Mouse (Mus musculus) bone marrow macrophage, adult 2 months (primary cell): Measurements from ENCODE around the gene Ssr2. TPM values are rescaled to one million over a fixed set of nuclear protein-coding genes. Genes with fewer than 3 reads are reported as not detected.

Experiments
- H3K27ac ChIP-seq: 2 replicates; pipeline ENCODE4 v1.5.1; 2012; ENCODE audit warnings: low read depth, low read length; ENCODE audit not compliant: insufficient read depth
- H3K4me1 ChIP-seq: 2 replicates; pipeline ENCODE4 v1.6.1; 2012; ENCODE audit warnings: low read length; ENCODE audit not compliant: control insufficient read depth, insufficient read depth
- H3K4me3 ChIP-seq: 2 replicates; pipeline ENCODE4 v1.5.1; 2012; ENCODE audit warnings: mild to moderate bottlenecking, low read length, moderate library complexity; ENCODE audit not compliant: insufficient read depth
- CTCF ChIP-seq: IDR thresholded peaks from 2 replicates; pipeline ENCODE4 v1.5.1; 2012; ENCODE audit warnings: low read depth, mild to moderate bottlenecking, low read length, moderate library complexity
- POLR2A ChIP-seq: IDR thresholded peaks from 2 replicates; pipeline ENCODE4 v1.6.1; 2012; ENCODE audit warnings: mild to moderate bottlenecking, low read depth, low read length, borderline replicate concordance
- polyA plus RNA-seq: library from polyadenylated mRNA; stranded (reverse); fragments of >200 nt; gene quantifications from 2 replicates; pipeline ENCODE4 v1.2.4, GENCODE M21; 2012; ENCODE audit not compliant: missing spikeins, insufficient read depth, insufficient read length

Gene Ssr2
- polyA plus RNA-seq, 1 experiment: 83.2 TPM

DNA sequence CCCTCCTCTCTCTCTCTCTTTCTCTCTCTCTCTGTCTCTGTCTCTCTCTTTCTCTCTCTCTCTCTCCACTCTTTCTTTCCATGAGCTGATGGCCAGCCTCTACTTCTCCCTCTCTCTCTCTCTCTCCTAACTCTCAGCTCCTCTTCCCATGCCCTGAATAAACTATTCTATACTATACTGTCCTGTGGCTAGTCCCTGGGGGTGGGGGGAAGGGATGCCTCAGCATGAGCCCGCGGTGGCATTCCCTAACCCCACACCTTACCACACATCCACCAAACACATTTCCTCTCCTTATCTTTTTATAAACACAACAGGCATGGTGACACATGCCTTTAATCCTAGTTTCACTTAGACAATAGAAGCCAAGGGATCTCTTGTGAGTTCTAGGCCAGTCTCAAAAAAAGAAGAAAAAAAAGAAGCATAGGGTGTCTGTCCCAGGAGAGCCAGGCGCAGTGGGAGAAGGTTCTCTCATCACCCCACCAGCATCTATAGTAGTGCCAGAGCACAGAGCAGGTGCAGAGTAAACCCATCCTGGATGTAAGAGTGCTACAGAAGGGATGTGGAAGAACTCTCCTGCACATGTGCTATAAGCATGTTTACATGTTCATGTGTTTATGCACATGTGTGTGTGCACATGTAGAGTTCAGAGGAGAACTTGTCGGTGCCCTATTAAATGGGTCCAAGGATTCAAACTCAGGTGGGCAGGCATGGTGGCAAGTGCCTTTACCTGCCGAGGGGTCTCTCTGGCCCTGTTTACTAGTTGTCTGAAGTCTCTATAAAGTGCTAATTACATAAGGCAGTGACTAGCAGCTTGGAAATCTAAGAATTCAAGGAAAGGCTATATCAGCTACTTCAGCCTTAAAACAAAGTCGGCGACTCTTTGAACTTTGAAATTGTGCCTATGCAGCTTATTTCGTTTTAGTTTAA is 3.1 kb downstream of the Ssr2 start:
- TF ChIP-seq CTCF: no peak
- TF ChIP-seq POLR2A: no peak
- H3K27ac ChIP-seq: no peak overlapping the region
- peak overlapping the region; percentile 80 for H3K4me3 ChIP-seq
- H3K4me1 ChIP-seq: 0 out of 2 replicates have a peak, but pooled peaks cover 8% of the 10 kb centered on the region

DNA sequence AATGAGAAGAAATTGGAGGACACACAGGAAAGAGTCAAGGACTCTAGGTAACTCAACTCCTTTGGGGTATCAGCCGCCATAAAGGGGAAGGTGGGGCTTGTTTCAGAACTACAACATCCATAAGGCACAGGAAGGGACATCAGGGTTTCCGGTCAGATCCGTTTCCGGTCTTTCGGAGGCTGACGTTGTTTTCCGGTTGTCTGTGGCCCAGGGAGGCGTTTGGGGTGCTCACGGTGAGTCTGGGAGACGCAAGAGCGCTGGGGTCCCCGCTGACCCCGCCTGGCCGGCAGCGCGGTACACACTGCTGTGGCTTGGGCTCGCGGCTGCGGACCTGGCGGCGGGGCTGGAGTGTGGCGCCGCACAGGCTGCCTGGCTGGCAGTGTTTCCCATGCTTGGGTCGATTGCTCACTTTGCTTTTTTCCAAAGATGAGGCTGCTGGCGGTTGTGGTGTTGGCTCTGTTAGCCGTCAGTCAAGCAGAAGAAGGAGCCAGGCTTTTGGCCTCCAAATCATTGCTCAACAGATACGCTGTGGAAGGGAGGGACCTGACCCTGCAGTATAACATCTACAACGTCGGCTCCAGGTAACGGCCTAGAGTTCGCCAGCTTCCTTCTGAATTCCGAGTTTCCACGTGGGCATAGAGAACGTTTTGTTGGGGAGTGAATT is 3.9 kb downstream of the Ssr2 start:
- Histone ChIP-seq H3K4me1 (0 out of 2 replicates have a peak, but pooled peaks cover 8% of the 10 kb centered on the region), H3K27ac (peak overlapping the region; percentile 18), H3K4me3 (peak overlapping the region; percentile 80)
- no peak for TF ChIP-seq POLR2A
- no peak for TF ChIP-seq CTCF

DNA sequence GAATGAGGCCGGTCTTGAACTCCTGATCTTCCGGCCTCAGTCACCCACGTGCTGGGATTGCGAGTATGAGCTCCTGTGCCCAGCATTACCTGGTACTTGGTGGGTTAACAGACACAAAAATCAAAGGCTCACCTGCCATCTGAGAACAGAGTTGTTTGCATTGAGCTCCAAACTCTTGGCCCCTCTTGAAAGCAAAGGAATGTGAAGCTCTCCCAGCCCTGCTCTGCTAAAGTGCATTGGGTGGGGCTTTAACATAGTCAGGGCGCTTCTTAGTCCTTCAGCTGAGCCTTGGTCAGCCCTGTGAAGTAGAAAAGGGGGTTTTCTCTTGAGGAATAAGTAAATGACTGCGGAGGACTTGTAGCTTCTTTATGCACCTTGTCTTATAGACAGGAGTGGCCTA is 10.1 kb downstream of the Ssr2 start:
- H3K4me3 ChIP-seq: no peak overlapping the region
- H3K27ac ChIP-seq: no peak overlapping the region
- 0 out of 2 replicates have a peak, but pooled peaks cover 4% of the 10 kb centered on the region for H3K4me1 ChIP-seq
- TF ChIP-seq POLR2A (no peak), CTCF (no peak)

DNA sequence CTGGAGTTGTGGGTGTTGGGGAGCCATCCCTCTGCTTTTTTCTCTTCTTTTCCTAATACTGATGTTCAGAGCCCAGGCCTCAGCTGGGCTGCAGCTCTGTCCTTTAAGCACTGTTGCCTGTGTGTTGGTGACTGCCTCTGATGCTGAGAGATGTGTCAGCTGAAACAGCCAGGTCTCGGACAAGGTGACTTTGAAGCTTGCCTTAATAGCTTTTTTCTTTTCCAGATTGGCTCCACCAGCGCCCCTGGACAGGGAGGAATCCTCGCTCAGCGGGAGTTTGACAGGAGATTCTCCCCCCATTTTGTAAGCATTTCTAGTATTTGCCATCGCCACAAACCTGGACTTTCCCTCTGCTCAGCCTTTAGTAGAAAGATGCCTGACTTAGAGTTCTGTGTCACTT is 11.0 kb downstream of the Ssr2 start:
- no peaks in the 10 kb centered on the region for H3K4me1 ChIP-seq
- no peak for TF ChIP-seq POLR2A
- TF ChIP-seq CTCF: no peak
- H3K27ac ChIP-seq: no peak overlapping the region
- no peak overlapping the region for H3K4me3 ChIP-seq

DNA sequence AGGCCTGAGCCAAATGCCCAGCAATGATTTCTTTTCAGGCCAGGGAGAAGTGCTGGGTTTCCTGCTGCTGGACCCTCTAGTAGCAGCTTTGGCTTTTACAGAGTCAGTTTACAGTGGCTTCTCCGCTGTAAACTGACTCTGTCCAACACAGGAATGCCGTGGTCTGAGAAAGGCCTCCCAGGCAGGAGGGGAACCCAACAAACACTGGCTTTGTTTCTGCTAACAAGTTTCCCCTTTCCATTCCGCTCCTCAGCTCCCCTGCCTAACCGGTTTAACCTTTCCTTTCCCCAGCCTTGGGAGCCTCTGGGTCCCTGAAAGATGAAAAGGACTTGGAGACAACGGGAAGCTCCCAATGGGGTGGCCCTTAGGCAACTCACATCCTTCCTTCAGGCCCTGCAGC is 14.6 kb downstream of the Ssr2 start:
- TF ChIP-seq CTCF (no peak), POLR2A (no peak)
- H3K4me3 ChIP-seq: no peak overlapping the region
- no peak overlapping the region for H3K27ac ChIP-seq
- H3K4me1 ChIP-seq: peaks cover 17% of the 10 kb centered on the region

DNA sequence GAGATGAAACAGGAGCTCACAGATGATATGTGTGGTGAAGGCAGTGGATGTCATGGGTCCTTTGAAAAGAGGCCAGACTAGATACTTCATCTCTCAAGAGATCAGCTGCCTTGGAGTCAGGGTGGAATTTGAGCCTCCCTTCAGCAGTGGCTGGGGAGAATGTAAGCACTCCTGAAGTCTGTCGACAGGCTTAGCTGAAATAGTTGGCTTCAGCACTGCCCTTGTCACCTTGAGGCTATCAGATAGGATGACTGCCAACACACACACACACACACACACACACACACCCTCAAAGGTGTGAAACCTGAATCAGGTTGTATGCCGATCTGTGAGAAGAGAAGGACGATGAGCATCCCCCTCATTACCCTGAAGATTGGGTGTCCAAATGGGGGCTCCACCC is 15.4 kb downstream of the Ssr2 start:
- TF ChIP-seq CTCF: no peak
- TF ChIP-seq POLR2A: no peak
- Histone ChIP-seq H3K4me3 (no peak overlapping the region), H3K27ac (no peak overlapping the region), H3K4me1 (peaks cover 17% of the 10 kb centered on the region)

DNA sequence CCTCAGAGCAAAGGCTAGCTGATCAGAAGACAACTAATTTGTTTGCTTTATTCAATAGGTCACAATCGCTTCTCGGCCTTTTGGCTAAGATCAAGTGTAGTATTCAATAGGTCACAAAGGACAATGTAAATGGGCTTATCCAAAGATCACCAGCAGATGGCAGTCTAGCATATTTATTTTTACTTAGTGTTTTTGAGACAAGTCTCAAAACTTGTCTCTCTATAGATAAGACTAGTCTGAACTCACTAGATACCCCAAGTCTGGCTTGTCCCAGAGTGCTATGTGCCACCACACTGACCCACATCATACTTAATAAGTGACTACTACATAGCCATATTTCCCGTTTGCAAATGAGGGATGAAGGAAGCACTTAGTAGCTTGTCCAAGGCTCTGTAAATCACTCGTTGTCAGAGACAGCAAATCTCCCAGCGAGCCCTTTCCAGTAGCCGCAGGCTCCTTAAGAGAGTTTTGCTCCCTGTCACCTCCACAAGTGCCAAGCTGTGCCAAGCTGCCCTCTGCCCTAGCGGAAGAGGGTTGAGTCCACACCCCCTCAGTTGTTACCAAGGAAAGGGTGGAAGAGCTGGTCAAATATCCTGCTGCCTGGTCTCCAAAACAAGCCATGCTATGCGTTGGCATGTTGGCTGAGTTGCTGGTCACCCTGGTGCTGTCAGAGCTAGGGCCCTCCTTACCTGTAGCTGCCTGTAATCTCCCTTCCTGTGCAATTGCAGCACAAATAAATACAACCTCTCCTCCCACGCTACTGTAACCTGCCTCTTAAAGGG is 16.5 kb downstream of the Ssr2 start:
- no peak for TF ChIP-seq CTCF
- TF ChIP-seq POLR2A: no peak
- Histone ChIP-seq H3K27ac (peak overlapping the region; percentile 29), H3K4me3 (no peak overlapping the region), H3K4me1 (peaks cover 17% of the 10 kb centered on the region)

DNA sequence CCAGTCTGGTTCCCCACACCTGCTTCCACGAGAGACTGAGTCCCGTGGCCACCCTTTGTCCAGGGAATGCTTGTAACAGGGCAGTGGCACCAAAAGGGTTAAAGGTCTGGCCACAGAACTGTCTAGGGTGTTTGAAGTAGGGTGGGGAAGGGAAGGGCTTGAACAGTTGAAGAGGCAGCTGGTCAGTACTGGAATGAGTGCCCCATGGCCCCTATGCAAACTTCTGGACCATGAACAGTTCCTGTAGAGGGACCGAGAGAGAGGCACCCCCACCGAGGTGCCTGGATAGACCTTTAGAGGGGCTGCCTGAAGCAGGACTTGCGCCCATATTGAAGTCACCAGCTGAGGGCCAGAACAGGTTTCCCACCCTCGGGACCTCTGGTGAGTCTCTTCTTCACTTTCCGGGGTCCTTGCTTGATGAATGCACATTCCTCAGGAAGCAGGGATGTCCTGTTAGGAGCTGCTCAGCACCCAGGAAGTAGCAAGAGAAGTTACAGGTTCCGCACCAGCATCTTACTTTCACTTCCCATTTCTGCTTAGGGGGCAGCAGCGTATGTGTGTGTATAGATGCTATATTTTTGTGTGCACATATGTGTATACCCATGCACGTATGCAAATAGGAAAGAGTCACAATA is 17.4 kb downstream of the Ssr2 start:
- H3K4me1 ChIP-seq: peaks cover 17% of the 10 kb centered on the region
- TF ChIP-seq CTCF: no peak
- no peak for TF ChIP-seq POLR2A
- peak overlapping the region; percentile 1; the same call in 1 of the 2 replicates for H3K4me3 ChIP-seq
- H3K27ac ChIP-seq: peak overlapping the region; percentile 5; the same call in 1 of the 2 replicates
